Mouse (Mus musculus) kidney, postnatal 4 days (tissue): ENCODE data around the gene Myoz2.

ENCODE experiments used
- DNase-seq, 2 experiments: peaks; one replicate each; pipeline ENCODE4 v3.0.0; 2021; ENCODE audit warnings: mixed read lengths in 2 of 2

Myoz2 gene

DNA sequence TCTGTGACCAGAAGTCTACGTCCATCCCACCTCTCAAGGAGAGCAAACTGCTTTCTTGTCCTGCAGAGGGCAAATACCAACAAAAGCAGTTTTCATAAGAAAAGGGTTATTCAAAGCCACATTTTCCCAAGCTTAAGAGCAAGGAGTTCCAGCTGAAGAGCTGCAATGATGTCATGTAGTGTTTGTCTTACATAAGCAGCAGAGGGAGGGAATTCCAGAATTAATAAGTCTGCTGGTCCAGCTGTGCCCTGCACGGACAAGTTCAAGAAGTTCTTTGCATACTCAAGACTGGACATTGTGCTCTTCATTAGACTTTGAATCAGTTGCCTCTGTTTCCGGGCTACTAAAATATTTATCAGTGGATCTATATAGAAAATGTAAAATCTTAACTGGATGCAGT is 33.8 kb downstream of the Myoz2 start:
- DNase-seq = no peak

DNA sequence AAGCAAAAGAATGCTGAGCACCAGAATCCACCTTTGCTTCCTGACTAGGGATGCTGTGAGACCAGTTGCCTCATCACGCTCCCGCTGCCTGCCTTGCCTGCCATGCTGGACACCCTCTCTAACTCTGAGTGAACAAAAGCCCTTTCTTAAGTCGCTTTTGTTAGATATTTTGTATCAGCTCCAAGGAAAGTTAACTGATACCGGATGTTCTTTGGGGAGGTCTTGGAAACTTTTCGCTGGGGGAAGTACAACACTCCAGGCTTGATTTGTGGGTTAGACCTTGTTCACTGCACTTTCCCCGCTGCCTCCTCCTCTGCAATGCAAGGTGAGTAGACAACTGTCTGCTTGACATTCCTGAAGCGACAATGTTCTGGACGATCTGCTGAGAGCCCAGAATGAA is 36.3 kb downstream of the Myoz2 start:
- no peak for DNase-seq

DNA sequence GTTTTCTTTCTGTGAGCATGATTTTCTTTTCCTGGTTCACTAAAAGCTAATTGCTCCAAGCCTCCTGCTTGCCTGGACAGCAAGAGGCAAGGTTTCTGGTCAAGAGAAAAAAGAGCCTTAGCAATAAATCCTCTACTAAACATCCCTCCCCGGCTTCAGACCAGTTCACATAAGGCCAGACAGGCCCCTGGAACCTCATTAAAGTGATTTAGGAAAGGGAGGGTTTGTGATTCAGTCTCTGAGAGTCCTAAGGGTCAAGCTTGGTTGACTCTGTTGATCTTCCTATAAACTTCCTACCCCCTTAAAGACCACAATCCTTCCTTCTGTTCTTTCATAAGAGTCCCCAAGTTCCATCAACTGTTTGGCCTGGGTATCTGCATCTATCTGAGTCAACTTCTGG is 37.8 kb downstream of the Myoz2 start:
- DNase-seq = no peak

DNA sequence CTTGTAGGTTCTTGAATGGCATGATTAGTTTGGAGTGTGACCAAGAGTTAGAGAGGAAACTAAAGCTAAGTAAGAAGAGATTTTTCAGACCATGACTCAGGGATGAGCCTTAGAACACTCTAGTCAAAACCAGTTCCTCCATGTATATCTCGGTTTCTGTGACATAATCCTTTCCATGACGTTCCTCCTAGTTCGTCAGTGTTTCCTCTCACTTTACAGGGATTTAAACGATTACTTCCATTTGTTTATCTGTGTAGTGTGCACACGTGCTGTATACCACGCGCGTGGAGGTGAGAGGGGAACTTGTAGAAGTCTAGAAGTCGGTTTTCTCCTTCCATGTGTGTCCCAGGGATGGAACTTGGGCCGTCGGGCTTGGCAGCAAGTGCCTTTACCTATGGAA is 47.9 kb downstream of the Myoz2 start:
- no peak for DNase-seq

DNA sequence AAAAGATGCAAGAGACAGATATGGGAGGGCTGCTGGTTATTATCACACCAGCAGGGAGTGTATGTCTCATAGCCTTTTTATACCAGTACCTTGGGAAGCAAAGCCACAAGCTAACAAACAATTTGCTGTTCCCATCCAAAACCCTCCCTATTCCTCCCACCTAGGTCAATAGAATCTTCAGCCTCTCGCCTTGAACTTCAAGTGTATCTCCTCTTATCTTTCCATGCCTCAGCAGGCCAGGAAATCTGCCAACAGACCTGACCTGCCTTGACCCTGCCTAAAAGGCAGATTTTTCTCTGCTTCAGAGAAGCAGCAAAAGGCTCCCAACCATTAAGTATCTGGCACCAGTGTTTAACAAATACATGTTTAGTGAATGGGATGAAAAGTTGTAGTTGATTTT is 48.4 kb downstream of the Myoz2 start:
- DNase-seq = peak; percentile 34 to 56

DNA sequence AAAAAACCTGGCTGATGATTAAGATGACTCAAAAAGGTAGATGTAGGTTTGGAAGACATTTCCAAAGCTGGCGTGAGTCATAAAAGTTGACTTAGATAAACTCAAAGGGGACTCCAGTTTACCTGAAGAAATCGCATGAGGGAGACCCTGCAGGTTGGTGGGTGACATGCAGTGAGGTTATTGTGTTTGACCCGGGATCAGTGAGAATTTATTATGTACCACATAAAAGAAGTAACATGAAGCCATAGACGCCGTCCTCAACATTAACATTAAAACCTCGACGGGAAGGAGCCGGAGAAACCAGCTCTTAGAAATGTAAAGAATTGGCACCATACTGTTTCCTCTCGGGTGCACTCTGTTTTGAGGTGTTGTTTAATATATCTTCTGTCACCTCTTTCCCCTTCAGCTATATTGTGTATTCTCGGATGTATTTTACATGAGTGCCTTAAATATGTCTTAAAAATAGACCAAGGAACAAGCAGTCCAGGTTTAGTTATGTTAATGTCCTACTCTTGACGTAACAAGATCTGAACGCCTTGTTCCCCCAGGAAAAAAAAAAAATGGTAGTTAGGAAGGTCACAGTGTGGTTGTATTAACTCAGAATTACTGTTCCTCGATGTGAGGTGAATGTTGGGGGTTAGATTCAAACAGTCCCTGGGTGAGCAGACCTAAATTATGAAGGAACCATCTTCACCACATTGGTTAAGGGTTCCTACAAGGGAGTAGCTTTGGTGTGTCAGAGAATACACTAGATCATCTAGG is 49.5 kb downstream of the Myoz2 start:
- DNase-seq = no peak

DNA sequence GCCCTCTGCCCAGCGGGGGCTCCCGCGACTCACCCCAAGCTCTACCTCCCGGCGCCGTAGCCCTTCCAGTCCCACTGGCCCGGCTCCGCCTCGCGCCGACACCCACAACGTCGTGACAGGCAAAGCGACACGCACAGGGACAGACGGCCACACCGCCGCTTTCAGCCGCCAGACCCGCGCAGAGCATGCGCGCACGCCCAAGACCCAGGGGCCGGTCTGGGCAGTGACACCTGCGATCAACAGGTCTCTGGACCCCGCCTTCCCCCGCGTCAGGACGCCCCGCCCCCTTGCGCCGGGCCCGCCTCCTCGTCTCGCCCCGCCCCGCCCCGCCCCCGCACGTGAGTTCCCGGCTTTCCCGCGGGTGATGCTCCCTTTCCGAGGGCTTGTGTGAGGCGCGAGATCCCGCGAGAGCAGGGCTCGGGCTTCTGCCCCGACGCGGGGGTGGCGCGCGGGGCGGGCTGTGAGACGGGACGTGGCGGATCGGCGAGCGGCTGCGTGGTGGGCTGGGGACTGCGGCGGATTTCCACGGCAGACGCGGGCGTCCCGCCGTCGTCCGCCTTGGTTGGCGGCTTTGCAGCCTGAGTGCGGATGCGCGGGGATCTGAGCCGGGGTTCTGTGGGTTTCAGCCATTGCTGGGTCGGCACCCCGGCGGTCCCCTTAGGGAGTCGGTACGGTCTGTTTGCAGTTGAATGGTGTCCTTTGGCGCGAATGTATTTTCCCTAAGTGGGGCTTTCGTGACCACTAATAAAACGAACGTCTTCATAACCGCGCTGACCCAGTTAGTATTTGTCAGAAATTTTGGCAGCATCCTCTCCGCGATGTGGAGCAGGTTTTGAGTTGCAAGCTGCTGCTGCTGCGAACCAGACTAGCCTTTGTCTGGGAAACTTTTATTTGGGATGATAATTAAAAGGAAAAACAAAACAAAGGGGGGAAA is 50.3 kb downstream of the Myoz2 start, which contains the start of gene Usp53:
Gene Usp53, minus strand, starts transcription at position 262 of the 934 bp plus-strand sequence.
- peak; percentile 95 to 97 for DNase-seq

DNA sequence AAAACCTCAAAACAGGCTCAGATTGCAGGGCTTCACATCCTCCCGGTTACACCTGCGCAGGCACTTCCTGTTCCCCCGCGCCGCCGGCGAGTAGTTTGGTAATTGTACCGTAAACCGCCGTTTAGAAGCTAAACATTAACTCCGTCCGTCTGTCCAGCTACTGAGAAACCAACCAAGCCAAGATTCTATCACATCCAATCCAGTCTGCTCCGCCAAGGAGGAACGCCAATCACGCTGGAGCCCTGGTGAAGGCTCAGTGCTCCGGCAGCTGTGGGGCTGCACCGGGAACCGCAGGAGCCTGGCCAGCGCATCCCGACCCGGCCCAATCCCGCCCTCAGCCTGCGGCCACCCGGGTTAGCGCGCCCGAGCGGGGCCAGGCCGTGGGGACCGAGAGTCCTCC is 51.0 kb downstream of the Myoz2 start:
- DNase-seq = no peak

DNA sequence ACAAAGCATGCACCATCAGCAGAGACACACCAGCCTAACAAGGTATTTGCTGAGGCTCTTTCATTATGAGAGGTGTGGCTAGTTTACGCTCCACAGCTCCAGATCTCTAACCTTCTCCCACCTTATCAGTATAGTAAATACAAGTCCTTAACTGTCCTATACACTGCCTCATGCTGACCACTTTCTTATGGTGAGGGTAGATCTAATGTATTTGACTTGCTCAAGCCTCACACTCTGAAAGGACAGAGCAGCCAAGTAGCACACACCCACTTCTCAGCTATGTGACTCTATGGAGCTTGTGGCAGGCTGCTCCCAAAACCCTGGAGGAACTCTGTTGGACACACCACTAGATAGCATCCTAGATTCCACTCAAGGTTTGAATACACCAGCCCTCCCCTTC is 58.9 kb downstream of the Myoz2 start:
- no peak for DNase-seq

DNA sequence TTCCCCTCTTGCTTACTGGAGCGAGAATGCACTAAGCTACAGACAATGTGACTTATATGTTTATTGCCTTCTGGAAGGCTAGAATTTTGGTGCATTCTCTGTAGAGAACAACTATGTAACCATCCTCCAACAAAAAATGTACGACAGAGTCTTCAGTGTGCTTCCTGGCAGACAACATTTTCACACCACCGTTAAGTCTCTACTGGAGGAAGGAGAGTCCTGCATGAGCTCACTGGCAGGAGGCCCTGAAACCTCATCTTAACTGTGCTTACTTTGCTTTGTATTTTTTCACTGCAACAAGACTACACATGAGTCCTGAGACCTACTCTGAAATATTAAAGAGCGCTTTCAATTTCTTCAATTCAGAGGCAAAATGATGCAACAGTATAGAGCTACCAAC is 59.5 kb downstream of the Myoz2 start:
- no peak for DNase-seq

DNA sequence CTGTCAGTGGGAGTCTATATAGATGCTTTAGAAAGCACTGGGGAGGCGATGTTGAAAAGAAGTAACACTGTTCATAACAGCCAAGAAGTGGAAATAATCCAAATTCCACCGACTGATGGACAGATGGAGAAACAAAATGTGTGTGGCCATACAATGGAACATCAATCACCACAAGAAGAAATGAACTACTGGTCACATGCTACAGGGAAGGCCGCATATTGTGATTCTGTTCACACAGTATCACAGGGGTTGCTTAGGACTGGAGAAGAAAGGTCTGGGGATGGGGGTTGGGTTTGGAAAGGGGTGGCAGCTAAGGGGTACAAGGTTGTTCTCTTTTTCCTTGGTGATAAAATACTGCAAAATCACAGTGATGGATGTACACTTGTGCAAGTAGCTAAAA is 60.0 kb downstream of the Myoz2 start:
- DNase-seq = no peak

DNA sequence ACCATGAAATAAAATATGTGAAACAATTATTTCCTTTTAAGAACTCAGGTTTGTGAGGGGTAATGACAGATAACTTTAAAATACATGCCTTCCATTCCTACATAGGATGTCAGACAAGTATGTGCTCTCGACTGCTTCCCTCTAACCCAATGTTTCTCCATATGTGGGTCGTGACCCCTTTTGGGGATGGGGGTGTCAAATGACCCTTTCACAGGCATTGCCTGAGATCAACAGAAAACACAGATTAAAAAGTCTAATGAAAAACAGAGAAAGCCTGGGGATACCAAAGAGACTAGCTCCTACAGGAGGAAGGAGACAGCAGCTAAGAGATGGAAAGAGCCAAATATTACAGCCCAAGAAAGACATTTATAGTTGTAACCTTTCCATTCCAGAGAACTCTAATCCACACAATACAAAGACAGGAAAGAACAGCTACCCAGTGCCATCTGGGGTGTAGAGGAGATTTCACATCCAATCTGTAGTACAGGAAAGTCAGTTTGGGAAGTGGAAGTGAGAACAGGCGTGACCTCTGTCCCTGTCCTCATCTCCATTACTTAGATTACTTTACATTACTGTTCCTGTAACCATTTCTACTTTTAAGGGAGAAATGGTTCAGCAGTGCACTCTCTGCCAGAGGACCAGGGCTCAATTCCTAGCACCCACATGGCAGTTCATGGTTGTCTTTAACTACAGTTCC is 62.5 kb downstream of the Myoz2 start:
- no peak for DNase-seq

DNA sequence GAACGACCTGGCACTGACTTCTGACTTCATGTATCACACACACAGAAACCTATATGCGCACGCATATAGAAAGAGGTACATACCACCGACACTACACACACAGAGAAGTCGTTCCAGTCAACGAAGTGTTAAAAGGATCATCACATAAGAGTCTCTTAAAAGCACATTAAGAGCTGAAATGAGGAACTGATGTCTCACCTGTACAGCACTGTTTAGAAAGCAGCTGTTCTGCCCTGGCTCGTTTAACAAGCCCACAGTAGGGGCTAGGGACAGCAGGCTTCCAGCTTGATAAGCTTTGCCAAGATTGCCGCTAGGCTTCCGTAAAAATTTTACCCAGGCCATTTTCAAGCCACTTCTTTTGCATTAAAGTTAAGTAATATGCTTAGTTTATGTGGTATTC is 66.4 kb downstream of the Myoz2 start:
- no peak for DNase-seq

DNA sequence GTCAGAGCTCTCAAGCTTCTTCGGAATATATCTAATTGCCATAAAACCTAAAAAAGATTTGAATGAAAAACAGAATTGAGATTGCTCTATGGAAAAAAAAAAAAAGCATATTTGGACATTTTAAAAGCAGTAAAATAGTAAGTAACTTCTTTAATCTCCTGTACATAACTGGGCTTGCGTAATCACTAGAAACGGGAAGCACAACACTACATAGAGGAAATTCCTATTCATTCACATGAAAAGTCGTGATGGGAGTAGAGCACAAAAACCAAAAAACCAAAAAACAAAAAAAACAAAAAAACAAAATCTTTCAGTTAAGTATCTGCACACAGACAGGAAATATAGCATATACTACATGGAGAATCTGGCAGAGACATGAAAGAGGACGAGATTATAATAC is 70.5 kb downstream of the Myoz2 start:
- no peak for DNase-seq
